Mouse (Mus musculus) liver, embryonic 11.5 days (tissue): Measurements from ENCODE around the gene Fezf1. TPM values are rescaled to one million over a fixed set of nuclear protein-coding genes. Genes with fewer than 3 reads are reported as not detected.
A peak's percentile ranks its signal among the peaks of the same experiment; 100 is the strongest.

Experiments
- ATAC-seq: fragments of 200-750 bp; cut with Nextera tagmentation; replicated peaks from 2 replicates; pipeline ENCODE4 v1.8.0; 2017; ENCODE audit warnings: moderate number of reproducible peaks, mild to moderate bottlenecking, moderate TSS enrichment, moderate library complexity; ENCODE audit not compliant: low FRiP score
- DNase-seq: peaks from one replicate; pipeline ENCODE4 v3.0.0-alpha.2; 2017; ENCODE audit warnings: low spot score
- H3K27ac ChIP-seq: fragments of 300-500 bp; sonication (generic); 2 replicates; pipeline ENCODE4 v1.5.1; 2014; ENCODE audit warnings: mild to moderate bottlenecking, low read depth, low read length, control low read depth
- H3K27me3 ChIP-seq: fragments of 300-500 bp; sonication (generic); replicated peaks from 2 replicates; pipeline ENCODE4 v1.6.1; 2014; ENCODE audit warnings: low read length, mixed read lengths; ENCODE audit not compliant: control insufficient read depth, insufficient read depth
- H3K36me3 ChIP-seq: fragments of 300-500 bp; sonication (generic); 2 replicates; pipeline ENCODE4 v1.6.1; 2014; ENCODE audit warnings: mild to moderate bottlenecking, low read length, moderate library complexity, mixed read lengths; ENCODE audit not compliant: control insufficient read depth, insufficient read depth
- H3K4me1 ChIP-seq: fragments of 300-500 bp; sonication (generic); replicated peaks from 2 replicates; pipeline ENCODE4 v1.6.1; 2014; ENCODE audit warnings: low read length, mixed read lengths; ENCODE audit not compliant: control insufficient read depth, insufficient read depth
- H3K4me2 ChIP-seq: fragments of 300-500 bp; sonication (generic); 2 replicates; pipeline ENCODE4 v1.6.1; 2014; ENCODE audit warnings: mild to moderate bottlenecking, control low read depth, moderate library complexity
- H3K4me3 ChIP-seq: fragments of 300-500 bp; sonication (generic); 2 replicates; pipeline ENCODE4 v1.5.1; 2014; ENCODE audit warnings: low read depth, low read length, control low read depth
- H3K9ac ChIP-seq: fragments of 300-500 bp; sonication (generic); 2 replicates; pipeline ENCODE4 v1.6.1; 2014; ENCODE audit warnings: low read depth, low read length, control low read depth
- H3K9me3 ChIP-seq: fragments of 300-500 bp; sonication (generic); 2 replicates; pipeline ENCODE4 v1.6.1; 2016; ENCODE audit warnings: low read length, inconsistent platforms, mixed read lengths; ENCODE audit not compliant: control insufficient read depth
- WGBS: fragments of 180-500 bp; shearing (Covaris S2); extraction: QIAGEN DNeasy Blood & Tissue Kit; methylation state at CpG from one replicate; pipeline ENCODE4 v1.1.7; 2014; 5-methylcytosine and 5-hydroxymethylcytosine counted together
- polyA plus RNA-seq: library from polyadenylated mRNA; unstranded; fragments of >200 nt; fragmentation: Nextera tagmentation; extraction: Ambion mirVana; gene quantifications from 2 replicates; pipeline ENCODE4 v1.2.1, GENCODE M21; 2014

Fezf1 gene
- polyA plus RNA-seq, 1 experiment from 2014 or later = not detected

DNA sequence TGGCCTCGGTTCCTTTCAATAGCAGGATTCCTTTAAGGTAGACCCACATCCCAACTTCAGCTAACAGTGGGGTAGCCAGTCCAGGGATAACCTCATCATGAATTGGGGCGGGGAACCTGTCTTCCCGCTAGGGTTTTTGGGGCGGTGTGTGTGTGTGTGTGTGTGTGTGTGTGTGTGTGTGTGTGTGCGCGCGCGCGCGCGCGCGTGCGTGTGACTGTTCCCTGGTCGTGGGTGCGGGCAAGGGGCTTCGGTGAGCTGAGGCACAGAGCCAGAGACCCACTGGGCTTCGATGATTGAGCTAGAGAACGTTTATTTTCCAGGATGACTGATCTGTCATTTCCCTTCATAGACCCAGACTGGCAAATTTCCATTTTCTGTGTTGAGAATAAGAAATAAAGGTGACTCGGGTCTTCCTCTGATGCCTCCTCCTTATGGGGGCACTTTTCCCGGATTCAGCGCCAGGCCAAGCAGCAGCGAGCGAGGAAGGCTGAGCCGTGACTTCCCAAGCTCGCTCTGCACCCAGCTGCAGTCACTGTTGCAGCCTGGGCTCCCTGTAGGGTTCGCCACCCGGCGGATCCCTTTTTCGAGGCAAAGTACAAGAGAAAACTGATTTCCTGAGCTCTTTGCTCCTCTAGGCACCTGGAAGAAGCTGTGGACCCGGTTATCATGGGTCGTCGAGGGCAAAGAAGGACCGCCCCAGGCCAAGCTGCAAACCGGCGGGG, 12.0 kb upstream of the Fezf1 start:
- H3K27ac ChIP-seq = no peak overlapping the region
- no peak overlapping the region for H3K4me2 ChIP-seq
- H3K4me3 ChIP-seq = no peak overlapping the region
- H3K36me3 ChIP-seq = no peaks in the 10 kb centered on the region
- DNase-seq (no peak), ATAC-seq (no peak)
- no peaks in the 10 kb centered on the region for H3K4me1 ChIP-seq
- no peaks in the 10 kb centered on the region for H3K9me3 ChIP-seq
- peaks cover 65% of the 10 kb centered on the region for H3K27me3 ChIP-seq
- H3K9ac ChIP-seq = no peak overlapping the region
- WGBS = 4% methylated on average over 32 of the region's 36 CpGs

DNA sequence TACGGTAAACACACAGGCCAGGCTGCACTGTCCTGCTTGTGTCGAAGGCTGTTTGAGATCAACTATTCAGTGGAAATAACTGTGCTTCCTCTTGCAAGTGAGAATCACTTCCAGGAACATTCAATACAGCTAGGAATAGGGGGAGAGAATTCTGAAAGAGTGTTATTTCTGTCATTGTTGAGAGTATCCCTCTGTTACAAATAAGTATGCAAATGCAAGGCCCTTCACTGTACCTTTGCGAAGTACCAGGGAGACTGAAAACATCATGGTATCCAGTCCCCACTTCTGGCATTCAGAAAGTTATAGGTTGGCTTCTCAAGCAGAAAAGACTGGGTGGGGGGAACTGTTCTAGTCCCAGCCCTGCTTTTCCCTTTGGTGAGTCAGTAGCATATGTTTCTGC, 9.8 kb upstream of the Fezf1 start:
- WGBS = 24% methylated on average over 3 of the region's 3 CpGs
- H3K4me3 ChIP-seq = no peak overlapping the region

GRCm38 (mm10) chr6:23255161-23255560, 7.0 kb upstream of the Fezf1 start:
- H3K4me1 ChIP-seq = no peaks in the 10 kb centered on the region
- WGBS = 3% methylated on average over 8 of the region's 8 CpGs
- H3K4me3 ChIP-seq = no peak overlapping the region
- H3K4me2 ChIP-seq = no peak overlapping the region
- no peak overlapping the region for H3K27ac ChIP-seq
- ATAC-seq (no peak), DNase-seq (no peak)
- H3K9me3 ChIP-seq = no peaks in the 10 kb centered on the region
- no peak overlapping the region for H3K9ac ChIP-seq
- H3K36me3 ChIP-seq = no peaks in the 10 kb centered on the region
- peaks cover 90% of the 10 kb centered on the region for H3K27me3 ChIP-seq

More for the DNA sequence above, 9.8 kb upstream of the Fezf1 start:
- Histone ChIP-seq H3K27me3 (peaks cover 87% of the 10 kb centered on the region), H3K4me1 (no peaks in the 10 kb centered on the region), H3K9ac (no peak overlapping the region), H3K4me2 (no peak overlapping the region), H3K9me3 (no peaks in the 10 kb centered on the region), H3K36me3 (no peaks in the 10 kb centered on the region), H3K27ac (no peak overlapping the region)
- DNase-seq = no peak
- no peak for ATAC-seq

DNA sequence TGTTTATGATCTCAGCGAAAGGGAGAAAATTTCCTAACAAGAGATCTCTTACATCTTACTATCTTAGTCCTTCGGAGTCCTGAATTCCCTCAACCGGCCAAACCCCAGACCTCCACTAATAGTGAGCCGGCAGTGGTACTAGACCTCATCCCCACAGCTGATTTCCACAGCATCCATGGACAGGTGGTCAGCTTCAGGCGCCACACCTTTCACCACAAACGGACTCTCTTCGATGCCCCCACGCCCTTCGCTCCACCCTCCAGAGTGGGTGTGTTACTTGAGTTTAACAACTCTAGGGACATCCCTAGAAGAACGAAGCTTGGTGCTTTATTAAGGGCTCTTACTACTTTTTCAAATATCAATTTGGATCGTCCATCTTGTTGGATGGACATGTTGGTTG, 6.5 kb upstream of the Fezf1 start:
- no peak overlapping the region for H3K9ac ChIP-seq
- ATAC-seq = no peak
- WGBS = 4% methylated on average over 11 of the region's 11 CpGs
- H3K27me3 ChIP-seq = peaks cover 90% of the 10 kb centered on the region
- no peak overlapping the region for H3K4me3 ChIP-seq
- no peaks in the 10 kb centered on the region for H3K4me1 ChIP-seq
- DNase-seq = no peak
- H3K9me3 ChIP-seq = no peaks in the 10 kb centered on the region
- no peaks in the 10 kb centered on the region for H3K36me3 ChIP-seq
- no peak overlapping the region for H3K27ac ChIP-seq
- no peak overlapping the region for H3K4me2 ChIP-seq

- WGBS = 1% methylated on average over 43 of the region's 43 CpGs
- no peak overlapping the region for H3K4me3 ChIP-seq
These were observed 5.5 kb upstream of the Fezf1 start for GRCm38 (mm10) chr6:23253353-23254311.

GRCm38 (mm10) chr6:23252196-23253135, 4.3 kb upstream of the Fezf1 start:
- ATAC-seq (no peak), DNase-seq (no peak)
- 4% methylated on average over 20 of the region's 20 CpGs for WGBS
- peaks cover 91% of the 10 kb centered on the region for H3K27me3 ChIP-seq
- H3K9ac ChIP-seq = no peak overlapping the region
- no peaks in the 10 kb centered on the region for H3K9me3 ChIP-seq
- H3K4me1 ChIP-seq = no peaks in the 10 kb centered on the region
- no peaks in the 10 kb centered on the region for H3K36me3 ChIP-seq
- H3K4me3 ChIP-seq = no peak overlapping the region
- no peak overlapping the region for H3K27ac ChIP-seq
- no peak overlapping the region for H3K4me2 ChIP-seq

More at GRCm38 (mm10) chr6:23253353-23254311, 5.5 kb upstream of the Fezf1 start:
- no peak overlapping the region for H3K27ac ChIP-seq
- H3K9ac ChIP-seq = no peak overlapping the region
- no peaks in the 10 kb centered on the region for H3K9me3 ChIP-seq
- H3K27me3 ChIP-seq = peaks cover 91% of the 10 kb centered on the region
- H3K4me2 ChIP-seq = no peak overlapping the region
- DNase-seq (peak; percentile 42), ATAC-seq (no peak)
- H3K36me3 ChIP-seq = no peaks in the 10 kb centered on the region
- no peaks in the 10 kb centered on the region for H3K4me1 ChIP-seq

DNA sequence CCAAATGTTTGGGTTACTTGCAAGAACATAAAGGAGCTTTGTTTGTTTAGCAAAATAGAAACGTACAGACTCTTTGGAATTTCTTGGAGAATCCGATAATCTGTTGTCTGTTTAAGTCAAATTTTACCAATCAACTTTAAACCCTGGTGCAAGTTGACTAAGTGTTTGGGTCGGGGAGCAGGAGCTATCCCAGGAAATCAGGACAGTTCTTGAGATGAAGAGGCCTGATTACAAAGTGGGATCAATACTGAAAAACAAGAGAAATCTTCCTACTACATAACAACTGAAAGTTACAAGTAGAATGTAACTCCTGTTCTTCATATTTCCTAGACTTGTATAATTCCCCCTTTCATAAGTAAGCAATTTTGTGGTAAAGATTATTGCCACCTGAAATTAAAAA, 3.3 kb upstream of the Fezf1 start:
- Histone ChIP-seq H3K36me3 (no peaks in the 10 kb centered on the region), H3K9ac (no peak overlapping the region), H3K4me1 (no peaks in the 10 kb centered on the region), H3K27ac (no peak overlapping the region), H3K4me2 (no peak overlapping the region), H3K9me3 (no peaks in the 10 kb centered on the region), H3K4me3 (no peak overlapping the region), H3K27me3 (peaks cover 92% of the 10 kb centered on the region)
- 3% methylated on average over 3 of the region's 3 CpGs for WGBS
- DNase-seq (no peak), ATAC-seq (no peak)

DNA sequence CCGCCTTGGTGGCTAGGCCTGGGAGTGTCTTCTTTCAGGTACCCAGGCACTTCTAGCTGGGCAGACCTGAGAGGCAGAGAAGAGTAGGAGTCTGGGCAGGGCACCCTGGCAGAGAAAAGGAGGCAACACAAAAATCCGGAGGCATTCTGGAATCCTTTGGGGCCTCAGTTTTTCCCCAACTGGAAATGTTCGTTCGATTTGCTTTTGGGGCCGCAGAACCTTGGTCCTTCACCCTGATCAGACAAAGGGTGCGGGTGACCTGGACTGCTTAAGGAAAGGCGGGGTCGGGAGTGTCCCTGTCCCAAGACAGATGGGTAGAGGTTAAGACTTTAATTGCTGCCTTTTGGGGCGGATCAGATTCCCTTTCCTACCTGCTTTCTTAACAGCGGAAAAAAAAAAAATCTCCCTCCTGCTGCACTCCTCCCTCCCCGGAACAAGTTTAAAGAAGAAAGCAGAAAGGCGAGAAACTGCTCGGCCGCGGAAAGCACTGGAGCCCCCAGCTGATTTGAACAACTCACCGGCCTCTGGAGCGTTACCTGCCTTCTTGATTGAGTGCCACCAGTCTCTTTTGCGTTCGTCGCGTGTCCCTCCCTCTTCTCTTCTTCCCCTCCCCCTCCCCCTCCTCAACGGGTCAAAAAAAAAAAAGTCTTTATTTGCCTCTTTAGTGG, 2.3 kb upstream of the Fezf1 start:
- Histone ChIP-seq H3K27me3 (peaks cover 92% of the 10 kb centered on the region), H3K36me3 (no peaks in the 10 kb centered on the region), H3K4me2 (no peak overlapping the region), H3K9me3 (no peaks in the 10 kb centered on the region), H3K27ac (no peak overlapping the region), H3K4me1 (no peaks in the 10 kb centered on the region), H3K4me3 (no peak overlapping the region), H3K9ac (no peak overlapping the region)
- WGBS = 2% methylated on average over 22 of the region's 22 CpGs
- no peak for ATAC-seq
- DNase-seq = no peak
